Mouse (Mus musculus): ENCODE data around the gene Gm10134.
"Not testable (repeated sequence)": the region's sequence is repeated elsewhere in the genome, so short reads cannot be mapped to it uniquely, and the experiment has no call there.

The Gm10134 gene

GRCm38 (mm10) chr2:28505795-28506194 lies at the start of gene Gm10134:
TSS of gene Gm10134 (plus strand) at chr2:28506095.
- DNase-seq: no peak

- DNase-seq: no peak
Measured at GRCm38 (mm10) chr2:28456616-28457015, 49.3 kb upstream of the Gm10134 start.

- DNase-seq: peak; percentile 78
Measured at GRCm38 (mm10) chr2:28463919-28464318, 42.0 kb upstream of the Gm10134 start.

- no peak for DNase-seq
Measured at GRCm38 (mm10) chr2:28464919-28465318, 41.0 kb upstream of the Gm10134 start.

GRCm38 (mm10) chr2:28465836-28466518 lies 39.9 kb upstream of the Gm10134 start, which contains the start of gene 1700007K13Rik:
TSS of gene 1700007K13Rik (minus strand) at chr2:28466332.
- DNase-seq: peak; percentile 72

GRCm38 (mm10) chr2:28467860-28468485 lies 37.9 kb upstream of the Gm10134 start, which contains the start of gene Mrps2:
TSS of gene Mrps2 (plus strand) at chr2:28468066.
- DNase-seq: peak; percentile 85

- no peak for DNase-seq
Measured at GRCm38 (mm10) chr2:28468486-28469225, 37.2 kb upstream of the Gm10134 start.

- no peak for DNase-seq
Measured at GRCm38 (mm10) chr2:28469461-28469860, 36.4 kb upstream of the Gm10134 start.

GRCm38 (mm10) chr2:28470591-28470990 lies 35.3 kb upstream of the Gm10134 start:
- DNase-seq: no peak

GRCm38 (mm10) chr2:28472011-28472410 lies 33.9 kb upstream of the Gm10134 start:
- DNase-seq: not testable (repeated sequence)

GRCm38 (mm10) chr2:28477993-28478392 lies 27.9 kb upstream of the Gm10134 start:
- DNase-seq: not testable (repeated sequence)

- DNase-seq: no peak
Measured at GRCm38 (mm10) chr2:28479208-28480204, 26.4 kb upstream of the Gm10134 start.

GRCm38 (mm10) chr2:28483861-28484260 lies 22.0 kb upstream of the Gm10134 start:
- DNase-seq: no peak

- no peak for DNase-seq
Measured at GRCm38 (mm10) chr2:28494521-28494920, 11.4 kb upstream of the Gm10134 start.

- no peak for DNase-seq
Measured at GRCm38 (mm10) chr2:28495207-28495756, 10.6 kb upstream of the Gm10134 start.

GRCm38 (mm10) chr2:28495801-28496595 lies 9.9 kb upstream of the Gm10134 start:
- DNase-seq: no peak

- no peak for DNase-seq
Measured at GRCm38 (mm10) chr2:28496671-28497070, 9.2 kb upstream of the Gm10134 start, which contains the start of gene Gbgt1. TSS of gene Gbgt1 (plus strand) at chr2:28496891.

- DNase-seq: no peak
Measured at GRCm38 (mm10) chr2:28497561-28497960, 8.3 kb upstream of the Gm10134 start.

GRCm38 (mm10) chr2:28498431-28498830 lies 7.5 kb upstream of the Gm10134 start:
- DNase-seq: no peak

- DNase-seq: no peak
Measured at GRCm38 (mm10) chr2:28502987-28503386, 2.9 kb upstream of the Gm10134 start.

GRCm38 (mm10) chr2:28504676-28505075 lies 1.2 kb upstream of the Gm10134 start:
- no peak for DNase-seq
